9 mouse cellular contexts compared by ENCODE assay signal in genomic region chr17:14624433-14624832, GRCm38 (mm10).
DNase-seq lines count a peak whose midpoint lies in the region; ATAC-seq lines count a peak whose summit lies in the region.
"Had no signal": no experiment of that assay in that cellular context is flagged by ENCODE, and none has a peak within 500 bp of the region (broad histone marks: within the 10 kb centered on the region; RNA-seq: fewer than 3 reads in every experiment).

No protein-coding gene starts in this region.

- peaks cover 8% of the 10 kb centered on the region; the same call in 1 of the 2 replicates for H3K4me1 ChIP-seq in kidney, embryonic 15.5 days
- peaks cover 15% of the 10 kb centered on the region for H3K4me1 ChIP-seq in limb, embryonic 10.5 days
- H3K4me1 ChIP-seq: hindbrain, embryonic 15.5 days had no signal

- 43% methylated on average over 8 of the region's 8 CpGs for WGBS in kidney, embryonic 15.5 days
- 42% methylated on average over 8 of the region's 8 CpGs for WGBS in limb, embryonic 10.5 days

- peak overlapping the region; percentile 28; the same call in 1 of the 2 replicates for H3K27ac ChIP-seq in kidney, embryonic 15.5 days
- H3K27ac ChIP-seq in limb, embryonic 10.5 days: peak overlapping the region; percentile 83
- H3K27ac ChIP-seq: hindbrain, embryonic 15.5 days; liver, embryonic 14.5 days had no signal

- no peak overlapping the region for H3K4me3 ChIP-seq in kidney, embryonic 15.5 days (replicated peaks)
- no peak overlapping the region for H3K4me3 ChIP-seq in limb, embryonic 10.5 days
- H3K4me3 ChIP-seq: hindbrain, embryonic 15.5 days had no signal

- H3K36me3 ChIP-seq in kidney, embryonic 15.5 days: no peaks in the 10 kb centered on the region
- no peaks in the 10 kb centered on the region for H3K36me3 ChIP-seq in limb, embryonic 10.5 days
- H3K36me3 ChIP-seq: hindbrain, embryonic 15.5 days had no signal

- DNase-seq in kidney, adult 18-20 months: no peak
- DNase-seq in embryo, embryonic 10 days (ENCODE audit: low spot score): peak; percentile 22
- peak; percentile 36 for DNase-seq in embryo, embryonic 9.5 days (ENCODE audit: extremely low spot score)
- peak; percentile 40 for DNase-seq in limb, embryonic 10.5 days (ENCODE audit: low spot score)
- no peak for DNase-seq in spleen, postnatal 14 days (ENCODE audit: low spot score in 2 of 2)
- no peak for DNase-seq in cerebellum, adult 9-10 months

- H3K4me2 ChIP-seq in kidney, embryonic 15.5 days: 0 out of 2 replicates have a peak overlapping the region, but pooled peaks have one; percentile 9
- H3K4me2 ChIP-seq: hindbrain, embryonic 15.5 days had no signal

- H3K9ac ChIP-seq in kidney, embryonic 15.5 days: no peak overlapping the region
- H3K9ac ChIP-seq: hindbrain, embryonic 15.5 days; liver, embryonic 14.5 days had no signal

- no peaks in the 10 kb centered on the region for H3K9me3 ChIP-seq in kidney, embryonic 15.5 days (replicated peaks)
- H3K9me3 ChIP-seq in limb, embryonic 10.5 days (replicated peaks): no peaks in the 10 kb centered on the region
- H3K9me3 ChIP-seq: hindbrain, embryonic 15.5 days had no signal

- ATAC-seq in kidney, embryonic 15.5 days (replicated peaks; ENCODE audit: low FRiP score): no peak

- no peaks in the 10 kb centered on the region for H3K27me3 ChIP-seq in kidney, embryonic 15.5 days
- H3K27me3 ChIP-seq in limb, embryonic 10.5 days (ENCODE audit: low read depth, poor library complexity, severe bottlenecking): no peaks in the 10 kb centered on the region
- H3K27me3 ChIP-seq: hindbrain, embryonic 15.5 days had no signal

Comparison
In these comparisons a context has a peak if more than half of its experiments do, and no peak if none do; other contexts are left out.
1. DNase-seq: peak in embryo, embryonic 10 days (single experiment), embryo, embryonic 9.5 days (single experiment) and limb, embryonic 10.5 days (single experiment); none in kidney, adult 18-20 months (single experiment), spleen, postnatal 14 days (0 of 2) and cerebellum, adult 9-10 months (single experiment).